Mouse (Mus musculus): ENCODE data around the gene Tnfsf12.

- TF ChIP-seq CTCF (IDR thresholded peaks at IDR 0.05; ENCODE audit: borderline replicate concordance, insufficient read depth, low read length) (no peak), POLR2A (IDR thresholded peaks at IDR 0.05; ENCODE audit: low read depth, low read length) (no peak; the same call in 1 of the 2 replicates)
Observed at GRCm38 (mm10) chr11:69695046-69695360, 646 bp downstream of the Tnfsf12 start.

All from embryonic fibroblast, embryonic 13.5 days (primary cell).